Mouse (Mus musculus) bone marrow, adult 2 months (tissue): ENCODE data around the gene Aes. TPM values are rescaled to one million over a fixed set of nuclear protein-coding genes. Genes with fewer than 3 reads are reported as not detected.

Source experiments
- H3K27ac ChIP-seq: fragments of 200-500 bp; 2 replicates; pipeline ENCODE4 v1.5.1; 2012; ENCODE audit warnings: low read depth, mild to moderate bottlenecking, control low read depth, inconsistent platforms, low read length; ENCODE audit not compliant: control insufficient read depth, poor library complexity, insufficient read depth
- H3K4me1 ChIP-seq: fragments of 200-500 bp; 2 replicates; pipeline ENCODE4 v1.6.1; 2011; ENCODE audit warnings: low read length; ENCODE audit not compliant: control insufficient read depth, insufficient read depth
- H3K4me3 ChIP-seq: fragments of 200-500 bp; replicated peaks from 2 replicates; pipeline ENCODE3; 2011; ENCODE audit warnings: mild to moderate bottlenecking, low read depth, low read length, control low read depth; ENCODE audit not compliant: control insufficient read depth
- CTCF ChIP-seq: fragments of 200-500 bp; IDR thresholded peaks from 2 replicates; pipeline ENCODE4 v1.5.1; 2011; ENCODE audit warnings: low read length, control low read depth; ENCODE audit not compliant: control insufficient read depth, insufficient read depth
- POLR2A ChIP-seq: fragments of 200-500 bp; IDR thresholded peaks from 2 replicates; pipeline ENCODE4 v1.6.1; 2011; ENCODE audit warnings: low read depth, mild to moderate bottlenecking, control low read depth, low read length, borderline replicate concordance; ENCODE audit not compliant: control insufficient read depth
- WGBS: fragments of 180-500 bp; shearing (Covaris S2); methylation state at CpG from one replicate; pipeline ENCODE4 v1.1.7; 2018; 5-methylcytosine and 5-hydroxymethylcytosine counted together
- polyA plus RNA-seq: library from polyadenylated mRNA; stranded (reverse); fragments of >200 nt; gene quantifications from 2 replicates; pipeline ENCODE4 v1.2.4, GENCODE M21; 2011; ENCODE audit warnings: low replicate concordance; ENCODE audit not compliant: missing spikeins, insufficient read depth, insufficient read length

The Aes gene
- polyA plus RNA-seq = 183 and 306 TPM in 2 replicates

DNA sequence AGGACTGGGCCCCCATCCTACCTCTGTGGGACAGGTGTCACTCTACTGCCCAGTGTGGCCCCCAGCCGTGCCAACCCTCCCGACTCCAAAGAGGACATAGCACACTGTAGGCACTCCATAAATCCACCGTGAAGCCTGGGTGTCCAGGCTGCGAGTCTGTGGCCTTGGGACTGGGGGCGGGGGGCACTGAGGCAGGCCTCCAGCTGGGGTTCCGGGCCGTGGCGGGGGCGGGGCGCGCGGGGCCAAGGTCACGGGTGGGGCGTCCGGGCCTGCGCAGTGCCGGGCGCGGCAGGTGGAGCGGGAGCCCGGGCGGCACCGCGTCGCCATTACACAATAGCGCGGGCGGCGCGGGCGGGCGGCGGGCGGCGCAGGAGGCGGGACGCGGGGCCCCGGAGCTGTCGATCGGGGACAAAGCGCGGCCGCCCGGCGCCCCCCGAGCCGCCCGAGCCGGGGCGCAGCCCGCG, at the start of gene Aes:
Gene Aes, plus strand, starts transcription at position 326 of the 464 bp plus-strand sequence.
- WGBS = 2% methylated on average over 32 of the region's 53 CpGs
- no peak for TF ChIP-seq CTCF
- peak; percentile 45; the same call in 1 of the 2 replicates for TF ChIP-seq POLR2A
- peaks cover 2% of the 10 kb centered on the region for H3K4me1 ChIP-seq
- peak within 1 kb of the TSS; percentile 90 for H3K4me3 ChIP-seq
- H3K27ac ChIP-seq = peak within 1 kb of the TSS; percentile 84

- WGBS = 72% methylated on average over 14 of the region's 14 CpGs
- Histone ChIP-seq H3K4me3 (no peak overlapping the region), H3K27ac (no peak overlapping the region), H3K4me1 (no peaks in the 10 kb centered on the region)
- TF ChIP-seq CTCF = no peak
- TF ChIP-seq POLR2A = no peak
These were observed 49.0 kb upstream of the Aes start for GRCm38 (mm10) chr10:81510246-81510810.

GRCm38 (mm10) chr10:81513798-81514197, 45.5 kb upstream of the Aes start:
- no peak for TF ChIP-seq CTCF
- no peak for TF ChIP-seq POLR2A
- Histone ChIP-seq H3K4me3 (no peak overlapping the region), H3K4me1 (peaks cover 5% of the 10 kb centered on the region), H3K27ac (no peak overlapping the region)
- 90% methylated on average over 5 of the region's 5 CpGs for WGBS

- H3K27ac ChIP-seq = peak overlapping the region; percentile 5; the same call in 1 of the 2 replicates
These were observed 42.1 kb upstream of the Aes start for GRCm38 (mm10) chr10:81517227-81517626.

GRCm38 (mm10) chr10:81518546-81518945, 40.7 kb upstream of the Aes start:
- no peak overlapping the region for H3K27ac ChIP-seq
- 19% methylated on average over 4 of the region's 4 CpGs for WGBS
- no peak overlapping the region for H3K4me3 ChIP-seq
- peaks cover 12% of the 10 kb centered on the region for H3K4me1 ChIP-seq
- TF ChIP-seq POLR2A = no peak
- peak; percentile 71 for TF ChIP-seq CTCF

More at GRCm38 (mm10) chr10:81517227-81517626, 42.1 kb upstream of the Aes start:
- TF ChIP-seq POLR2A (no peak), CTCF (no peak)
- 17% methylated on average over 8 of the region's 8 CpGs for WGBS
- Histone ChIP-seq H3K4me1 (peaks cover 10% of the 10 kb centered on the region), H3K4me3 (no peak overlapping the region)

DNA sequence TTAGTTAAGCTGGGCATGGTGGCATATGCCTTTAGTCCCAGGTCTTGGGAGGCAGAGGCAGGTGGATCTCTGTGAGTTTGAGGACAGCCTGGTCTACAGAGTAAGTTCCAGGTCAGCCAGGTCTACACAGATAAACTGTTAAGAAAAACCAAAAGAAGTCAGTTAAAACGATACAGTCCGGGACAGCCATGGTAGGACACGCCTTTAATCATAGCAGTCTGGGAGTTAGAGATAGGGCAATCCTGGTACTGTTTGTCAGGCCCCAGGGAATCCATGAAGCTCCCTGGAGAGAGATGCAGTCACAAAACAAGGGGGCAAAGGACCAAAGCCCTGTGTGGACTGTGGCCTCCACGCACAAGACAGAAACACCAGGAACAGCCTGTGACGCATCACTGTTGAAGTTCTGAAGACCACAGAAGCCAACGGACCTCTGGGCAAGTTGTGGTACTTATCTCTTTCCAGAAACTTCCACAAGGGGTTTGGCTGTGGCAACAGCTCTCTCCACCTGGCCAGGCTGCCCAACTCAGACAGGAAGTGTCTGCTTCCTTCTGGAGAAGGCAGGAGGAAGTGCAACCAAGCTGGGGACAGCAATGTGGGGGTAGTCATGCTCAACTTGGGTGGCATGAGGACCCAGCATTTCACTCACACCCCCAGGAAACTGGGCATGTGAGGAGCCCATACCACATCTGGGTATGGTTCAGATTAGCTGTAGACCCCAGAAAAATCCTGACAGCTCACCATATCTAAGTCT, 39.9 kb upstream of the Aes start:
- TF ChIP-seq POLR2A (no peak), CTCF (no peak)
- Histone ChIP-seq H3K4me1 (peaks cover 12% of the 10 kb centered on the region), H3K4me3 (no peak overlapping the region), H3K27ac (peak overlapping the region; percentile 36)
- WGBS = 2% methylated on average over 6 of the region's 6 CpGs

- TF ChIP-seq CTCF (no peak), POLR2A (no peak)
- Histone ChIP-seq H3K27ac (peak overlapping the region; percentile 36), H3K4me3 (no peak overlapping the region), H3K4me1 (peaks cover 13% of the 10 kb centered on the region)
- WGBS = 10% methylated on average over 3 of the region's 3 CpGs
These were observed 39.3 kb upstream of the Aes start for GRCm38 (mm10) chr10:81519978-81520365.

DNA sequence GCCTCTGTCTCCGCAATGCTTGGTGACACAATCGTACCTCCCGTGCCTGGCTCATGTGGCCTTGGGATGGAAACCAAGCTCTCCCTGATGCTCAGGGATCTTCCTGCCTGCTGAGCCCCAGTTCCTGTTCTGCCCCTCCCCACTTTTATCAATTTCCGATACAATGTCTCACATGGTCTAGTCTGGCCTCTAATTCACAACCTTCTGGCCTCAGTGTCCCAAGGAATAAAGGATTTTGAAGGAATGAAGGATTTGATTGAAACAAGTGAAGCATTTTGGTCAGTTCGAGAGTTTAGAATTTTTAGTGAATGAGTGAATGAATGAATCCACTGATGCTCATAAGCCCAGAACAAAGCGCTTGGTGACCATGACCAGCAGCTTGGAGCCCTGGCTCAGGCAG, 36.1 kb upstream of the Aes start:
- peak overlapping the region; percentile 97 for H3K27ac ChIP-seq
- no peak for TF ChIP-seq POLR2A
- no peak for TF ChIP-seq CTCF
- 8% methylated on average over 6 of the region's 6 CpGs for WGBS
- peaks cover 15% of the 10 kb centered on the region for H3K4me1 ChIP-seq
- H3K4me3 ChIP-seq = peak overlapping the region; percentile 73
